Mouse (Mus musculus) stomach, postnatal 0 days (tissue): ENCODE measurements around the gene Arhgap6.

Source experiments
- CTCF ChIP-seq: IDR thresholded peaks from 2 replicates; pipeline ENCODE4 v1.5.1; 2016; ENCODE audit warnings: antibody characterized with exemption, low read depth, mild to moderate bottlenecking, moderate library complexity
- EP300 ChIP-seq: optimal IDR thresholded peaks from 2 replicates; pipeline ENCODE3; 2016; ENCODE audit warnings: antibody characterized with exemption

DNA sequence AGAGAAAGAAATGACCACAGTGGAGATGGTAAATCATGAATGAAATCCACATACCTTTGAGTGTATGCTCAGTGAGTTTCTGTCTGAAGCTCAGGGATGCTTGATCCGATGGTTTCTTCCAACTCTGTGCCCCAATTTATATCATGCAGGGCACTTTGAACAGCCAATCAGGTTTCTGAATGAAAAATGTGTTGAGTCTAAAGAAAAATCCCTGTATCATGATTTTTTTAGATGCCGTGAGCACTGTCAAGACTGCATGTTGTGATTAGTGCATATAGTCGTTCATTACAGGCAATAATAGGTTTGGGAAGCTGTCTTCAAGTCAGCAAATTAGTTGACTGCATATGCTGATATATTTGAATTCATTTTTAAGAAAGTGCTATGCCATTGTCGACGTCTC lies 392.2 kb downstream of the Arhgap6 start, which contains the start of gene Amelx:
- TF ChIP-seq EP300 (no peak), CTCF (no peak)
